Mouse (Mus musculus) liver (tissue): ENCODE results near the gene Erfe.

Source experiments
- DNase-seq: peaks from one replicate; pipeline ENCODE4 v3.0.0-alpha.2; 2020; ENCODE audit warnings: mixed read lengths

Erfe gene

GRCm38 (mm10) chr1:91380453-91381090 is 14.3 kb downstream of the Erfe start:
- peak; percentile 85 for DNase-seq

- no peak for DNase-seq
Measured at GRCm38 (mm10) chr1:91381091-91381471, 14.9 kb downstream of the Erfe start.

GRCm38 (mm10) chr1:91390369-91390768 is 24.1 kb downstream of the Erfe start:
- DNase-seq = no peak

GRCm38 (mm10) chr1:91397927-91398259 is 31.7 kb downstream of the Erfe start:
- DNase-seq = peak; percentile 17

GRCm38 (mm10) chr1:91398260-91399062 is 32.2 kb downstream of the Erfe start, which contains the start of gene Ilkap:
Gene Ilkap, minus strand, starts transcription at chr1:91398815.
- peak; percentile 92 for DNase-seq

- DNase-seq = no peak
Measured at GRCm38 (mm10) chr1:91404976-91405375, 38.7 kb downstream of the Erfe start.

GRCm38 (mm10) chr1:91405406-91406169 is 39.4 kb downstream of the Erfe start:
- DNase-seq = no peak

- no peak for DNase-seq
Measured at GRCm38 (mm10) chr1:91407819-91408218, 41.6 kb downstream of the Erfe start.

- no peak for DNase-seq
Measured at GRCm38 (mm10) chr1:91411631-91412285, 45.5 kb downstream of the Erfe start.

- peak; percentile 35 for DNase-seq
Measured at GRCm38 (mm10) chr1:91412286-91413029, 46.2 kb downstream of the Erfe start.

- DNase-seq = peak; percentile 95
Measured at GRCm38 (mm10) chr1:91413030-91413506, 46.8 kb downstream of the Erfe start.

- DNase-seq = no peak
Measured at GRCm38 (mm10) chr1:91413536-91413897, 47.3 kb downstream of the Erfe start.

- DNase-seq = peak; percentile 51
Measured at GRCm38 (mm10) chr1:91413898-91414594, 47.8 kb downstream of the Erfe start, which contains the start of gene Hes6. Gene Hes6, minus strand, starts transcription at chr1:91414038.

GRCm38 (mm10) chr1:91414903-91415302 is 48.7 kb downstream of the Erfe start:
- no peak for DNase-seq

- no peak for DNase-seq
Measured at GRCm38 (mm10) chr1:91415311-91415710, 49.1 kb downstream of the Erfe start.

GRCm38 (mm10) chr1:91417991-91418390 is 51.8 kb downstream of the Erfe start:
- DNase-seq = no peak

- DNase-seq = no peak
Measured at GRCm38 (mm10) chr1:91419862-91420600, 53.8 kb downstream of the Erfe start.

GRCm38 (mm10) chr1:91420601-91421065 is 54.4 kb downstream of the Erfe start:
- DNase-seq = no peak
